Mouse (Mus musculus) thymus, adult 2 months (tissue): ENCODE measurements around the gene Tmem262.

ENCODE experiments used
- CTCF ChIP-seq: fragments of 200-500 bp; IDR thresholded peaks from 2 replicates; pipeline ENCODE4 v1.5.1; 2012; ENCODE audit warnings: mild to moderate bottlenecking, control low read depth, low read length, moderate library complexity, borderline replicate concordance; ENCODE audit not compliant: control insufficient read depth, poor library complexity, insufficient read depth; ENCODE audit errors: extremely low read depth
- POLR2A ChIP-seq: fragments of 200-500 bp; IDR thresholded peaks from 2 replicates; pipeline ENCODE4 v1.6.1; 2012; ENCODE audit warnings: mild to moderate bottlenecking, low read length, control low read depth, moderate library complexity; ENCODE audit not compliant: control insufficient read depth, poor library complexity, insufficient read depth; ENCODE audit errors: extremely low read depth

- TF ChIP-seq POLR2A (no peak), CTCF (no peak)
Observed at GRCm38 (mm10) chr19:6124898-6125297, 45.1 kb downstream of the Tmem262 start.
